Mouse (Mus musculus) brain, embryonic 14.5 days (tissue): Measurements from ENCODE around the gene Anapc1.

Source experiments
- CTCF ChIP-seq: fragments of 200-500 bp; IDR thresholded peaks from 2 replicates; pipeline ENCODE4 v1.5.1; 2012; ENCODE audit warnings: inconsistent platforms, mild to moderate bottlenecking, moderate library complexity, borderline replicate concordance; ENCODE audit not compliant: insufficient read depth, insufficient read length; ENCODE audit errors: extremely low read depth
- POLR2A ChIP-seq: fragments of 200-500 bp; IDR thresholded peaks from 2 replicates; pipeline ENCODE4 v1.6.1; 2012; ENCODE audit warnings: mild to moderate bottlenecking, inconsistent platforms, borderline replicate concordance; ENCODE audit not compliant: poor library complexity, insufficient read depth, insufficient read length, severe bottlenecking; ENCODE audit errors: extremely low read depth

DNA sequence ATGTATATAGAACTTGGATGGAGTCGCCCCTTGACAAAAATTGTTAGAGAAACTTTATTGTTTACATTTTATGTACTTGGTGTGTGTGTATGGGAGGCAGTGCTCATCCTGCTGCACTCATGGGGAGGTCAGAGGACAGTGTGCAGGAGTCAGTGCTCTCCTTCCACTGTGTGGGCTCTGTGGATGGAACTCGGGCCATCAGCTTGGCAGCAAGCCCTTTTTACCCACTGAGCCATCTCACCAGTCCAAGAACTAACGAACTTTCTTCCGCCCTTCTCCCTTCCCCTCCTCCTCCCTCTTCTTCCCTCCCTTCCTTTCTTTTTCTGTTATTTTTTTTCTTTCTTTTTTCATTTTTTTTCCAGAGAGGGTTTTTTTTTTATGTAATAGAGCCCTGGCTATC lies 40.9 kb upstream of the Anapc1 start:
- TF ChIP-seq POLR2A: no peak
- TF ChIP-seq CTCF: no peak
